Mouse (Mus musculus) small intestine, adult 2 months (tissue): ENCODE measurements at regions not wholly inside any gene's neighbourhood (a gene's known extent, or its start where the extent isn't known, plus 50 kb on each side); places are given as distances from the start of the nearest gene placed in this dataset.

ENCODE experiments used
- CTCF ChIP-seq: fragments of 200-500 bp; IDR thresholded peaks from 2 replicates; pipeline ENCODE4 v1.5.1; 2012; ENCODE audit warnings: low read depth, mild to moderate bottlenecking, control low read depth, inconsistent platforms, low read length, moderate library complexity, mixed read lengths; ENCODE audit not compliant: insufficient replicate concordance, insufficient read length; ENCODE audit errors: extremely low read depth
- POLR2A ChIP-seq: fragments of 200-500 bp; IDR thresholded peaks from 2 replicates; pipeline ENCODE4 v1.6.1; 2012; ENCODE audit warnings: low read depth, mild to moderate bottlenecking, control low read depth, inconsistent platforms, low read length, moderate library complexity

DNA sequence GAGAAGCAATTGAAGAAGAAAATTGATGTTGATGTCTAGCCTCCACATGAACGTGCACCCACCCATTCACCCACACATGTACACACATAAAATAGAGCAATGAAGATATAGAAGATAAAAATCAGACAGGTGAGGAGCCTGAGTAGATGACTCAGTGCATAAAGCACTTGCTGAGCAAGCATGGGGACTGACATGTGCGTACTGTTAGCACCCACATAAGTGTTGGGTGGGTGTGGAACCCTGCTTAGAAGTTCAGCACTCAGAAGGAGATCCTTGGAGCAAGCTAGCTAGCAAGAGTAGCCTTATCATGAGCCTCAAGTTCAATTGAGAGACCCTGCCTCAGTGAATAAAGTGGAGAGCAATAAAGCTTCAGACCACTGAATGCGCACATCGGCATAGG is 305.7 kb upstream of the Adamts9 start:
- TF ChIP-seq POLR2A: no peak
- TF ChIP-seq CTCF: no peak
